Mouse (Mus musculus): ENCODE measurements at regions not wholly inside any gene's neighbourhood (a gene's known extent, or its start where the extent isn't known, plus 50 kb on each side); places are given as distances from the start of the nearest gene placed in this dataset.

DNA sequence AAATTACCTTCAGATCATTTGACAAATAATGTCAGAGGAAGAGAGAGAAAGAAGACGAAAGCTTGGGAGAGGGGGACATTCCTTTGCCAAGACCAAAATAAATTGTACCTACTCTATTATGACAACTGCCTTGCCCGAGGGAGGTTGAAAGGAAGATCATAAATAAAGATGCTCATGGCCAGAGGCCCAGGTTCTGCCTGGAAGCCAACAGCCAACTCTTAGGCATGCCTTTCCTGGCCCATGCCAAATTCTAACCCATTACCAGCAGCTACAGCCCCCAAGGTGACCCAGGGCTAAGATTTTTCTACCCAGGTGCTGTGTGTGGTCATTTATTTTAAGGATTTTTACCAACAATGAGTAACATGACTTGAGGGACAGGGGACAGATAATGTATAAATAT, 54.9 kb downstream of the Cbln1 start:
- TF ChIP-seq CTCF (IDR thresholded peaks at IDR 0.05; ENCODE audit: low read depth) (no peak), EP300 (IDR thresholded peaks at IDR 0.05; ENCODE audit: low read depth) (no peak)
